Mouse (Mus musculus): ENCODE results near the gene Tmem214. TPM values are rescaled to one million over a fixed set of nuclear protein-coding genes. Genes with fewer than 3 reads are reported as not detected.

Tmem214 gene
- total RNA-seq, 2 experiments from 2014 or later, result 28.8 to 31.2 TPM

DNA sequence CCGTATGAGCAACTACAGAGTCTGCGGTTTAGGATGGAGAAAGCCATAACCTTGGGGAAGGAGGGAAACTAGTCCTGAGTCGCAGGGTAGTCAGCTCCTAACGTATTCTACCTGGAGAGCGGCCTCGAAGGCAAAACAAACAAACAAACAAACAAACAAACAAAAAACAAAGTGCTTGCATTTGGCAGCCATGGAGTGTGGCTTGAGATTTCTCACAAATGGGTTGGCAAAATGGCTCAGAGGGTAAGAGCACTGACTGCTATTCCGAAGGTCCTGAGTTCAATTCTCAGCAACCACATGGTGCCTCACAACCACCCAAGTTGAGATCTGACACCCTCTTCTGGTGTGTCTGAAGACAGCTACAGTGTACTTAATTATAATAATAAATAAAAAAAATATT is 42.1 kb downstream of the Tmem214 start:
- H3K27ac ChIP-seq, result peak overlapping the region; percentile 94
- DNase-seq, result no peak
- intact Hi-C loops (cut with DNase I), result no loop called here
- TF ChIP-seq CTCF (IDR thresholded peaks at IDR 0.05), result no peak
- no peak overlapping the region for H3K4me3 ChIP-seq

DNA sequence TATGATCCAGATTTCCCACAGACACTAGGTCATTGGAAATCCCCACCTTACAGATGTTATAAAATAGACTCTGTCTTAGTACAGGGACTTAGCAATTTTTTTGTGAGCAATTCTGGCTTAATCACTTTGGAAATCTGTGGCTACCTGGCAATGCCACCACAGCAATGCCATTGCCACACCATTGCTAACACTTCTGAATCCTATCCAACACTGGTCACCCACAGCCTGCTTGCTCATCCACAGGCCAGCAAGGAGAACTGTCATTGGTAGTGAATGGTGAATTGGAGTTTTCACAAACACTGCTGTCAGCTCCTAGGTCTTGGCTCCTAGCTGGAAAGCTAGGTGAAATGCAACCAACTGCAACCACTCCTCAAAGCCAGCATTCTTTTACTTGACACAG is 42.7 kb downstream of the Tmem214 start:
- Histone ChIP-seq H3K27ac (peak overlapping the region; percentile 16; the same call in 1 of the 2 replicates), H3K4me3 (no peak overlapping the region)
- TF ChIP-seq CTCF (IDR thresholded peaks at IDR 0.05), result no peak
- no peak for DNase-seq
- intact Hi-C loops (cut with DNase I), result no loop called here

DNA sequence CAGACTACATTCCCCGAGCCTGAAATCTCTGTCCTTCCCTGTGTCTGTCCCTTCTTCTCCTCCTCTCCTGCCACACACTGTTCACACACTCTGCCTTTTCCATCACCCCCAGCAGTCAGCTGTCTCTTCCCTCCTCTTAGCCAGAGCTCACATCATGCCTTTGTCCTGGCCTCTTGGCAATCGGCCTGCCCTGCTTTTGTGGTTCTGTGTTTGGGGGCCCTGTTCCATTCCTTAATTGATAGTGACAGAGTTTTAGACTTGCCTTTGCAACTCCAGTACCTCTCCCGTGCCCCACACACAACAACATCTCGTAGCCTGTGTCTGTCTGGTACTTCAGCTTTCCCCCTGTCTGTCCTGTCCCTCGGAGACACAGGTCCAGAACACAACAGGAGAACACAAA is 44.3 kb downstream of the Tmem214 start:
- intact Hi-C loops (cut with DNase I), result no loop called here
- TF ChIP-seq CTCF (IDR thresholded peaks at IDR 0.05), result no peak
- DNase-seq, result no peak
- Histone ChIP-seq H3K27ac (peak overlapping the region; percentile 86), H3K4me3 (no peak overlapping the region)

DNA sequence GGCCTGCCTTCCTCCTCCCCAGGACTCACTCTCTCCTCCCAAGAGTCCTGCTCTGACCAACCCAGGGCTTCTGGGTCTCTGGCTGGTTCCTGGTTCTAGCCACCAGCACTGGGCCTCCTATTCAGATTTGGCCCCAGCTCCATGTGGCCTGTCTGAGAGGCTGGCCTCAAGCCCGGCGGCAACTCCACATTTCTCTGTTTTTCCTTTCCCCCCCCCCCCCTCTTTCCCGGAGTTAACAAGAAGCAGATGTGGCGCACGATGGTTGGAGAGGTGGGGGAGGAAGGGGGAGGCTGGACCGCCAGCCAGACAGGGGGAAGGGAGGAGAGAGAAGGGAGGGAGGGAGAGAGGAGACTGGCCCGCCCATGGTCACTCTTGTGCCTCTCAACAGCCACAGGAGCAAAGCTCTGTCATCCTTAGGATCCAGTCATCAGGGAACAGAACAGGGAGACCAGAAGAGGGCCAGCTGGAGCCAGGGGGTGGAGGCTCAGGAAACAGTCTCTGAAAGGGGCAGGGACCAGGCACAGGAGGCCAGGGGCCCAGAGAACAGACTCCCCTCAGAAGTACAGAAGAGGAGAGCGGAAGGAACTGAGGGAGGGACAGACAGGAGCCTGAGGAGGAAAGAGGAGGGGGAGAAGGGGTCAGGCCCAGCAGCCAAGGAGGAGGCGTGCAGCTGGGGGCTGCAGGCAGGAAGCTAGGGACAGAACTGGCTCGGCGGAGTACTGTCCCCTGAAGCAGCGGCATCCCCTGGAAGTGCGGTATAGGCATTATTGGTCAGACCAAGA is 45.4 kb downstream of the Tmem214 start, which contains the start of gene Emilin1:
Emilin1 (plus strand) TSS at position 343 of the 782 bp plus-strand sequence.
- DNase-seq, result peak; percentile 84
- intact Hi-C loops (cut with DNase I), result no loop called here
- Histone ChIP-seq H3K4me3 (peak within 1 kb of the TSS; percentile 71), H3K27ac (peak within 1 kb of the TSS; percentile 86)
- TF ChIP-seq CTCF (IDR thresholded peaks at IDR 0.05), result no peak

DNA sequence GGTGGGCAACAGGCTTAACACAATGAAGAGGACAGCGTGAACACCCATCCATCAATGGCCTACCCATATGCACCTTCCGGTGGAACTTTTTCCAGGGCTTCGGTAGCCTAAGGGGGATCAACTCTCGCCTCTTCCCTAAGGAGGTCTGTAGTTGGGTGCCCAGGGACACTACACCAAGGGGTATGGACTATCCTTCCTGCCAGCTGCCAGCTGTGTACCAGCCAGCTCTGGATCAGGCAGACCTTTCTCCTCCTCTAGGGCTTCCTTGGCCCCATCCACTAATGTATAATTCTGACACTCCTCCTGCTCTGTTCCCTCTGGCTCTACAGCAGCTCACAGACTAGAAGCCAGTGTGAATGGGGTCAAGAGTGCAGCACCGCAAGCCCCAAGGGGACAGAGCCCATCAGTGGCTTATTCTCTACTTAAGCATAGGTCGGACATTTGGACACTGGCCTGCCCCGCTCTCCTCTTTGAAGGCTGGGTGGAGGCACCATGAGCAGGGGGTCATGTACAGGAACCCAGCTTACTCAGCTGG is 46.4 kb downstream of the Tmem214 start:
- peak overlapping the region; percentile 71 for H3K4me3 ChIP-seq
- TF ChIP-seq CTCF (IDR thresholded peaks at IDR 0.05), result no peak
- peak overlapping the region; percentile 86 for H3K27ac ChIP-seq
- DNase-seq, result no peak
- intact Hi-C loops (cut with DNase I), result loop anchor here (2.0 kb wide), 1 partner anchor 107 kb away; no protein-coding TSS in a partner anchor

DNA sequence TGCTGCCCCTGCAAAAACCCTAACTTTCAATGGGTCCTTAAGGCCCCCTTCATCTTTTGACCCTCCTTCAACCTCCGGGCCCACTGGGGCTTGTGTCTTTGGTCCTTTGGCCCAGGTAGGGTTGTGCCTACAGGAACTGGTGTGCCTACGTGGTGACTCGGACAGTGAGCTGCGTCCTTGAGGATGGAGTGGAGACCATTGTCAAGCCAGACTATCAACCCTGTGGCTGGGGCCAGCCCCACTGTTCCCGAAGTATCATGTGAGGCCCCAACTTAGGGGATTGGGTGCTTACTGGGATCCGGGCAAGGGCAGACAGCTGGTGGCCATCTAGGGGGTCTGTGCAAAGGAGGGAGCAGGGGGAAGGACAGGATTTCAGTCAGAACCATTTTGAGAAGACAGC is 47.0 kb downstream of the Tmem214 start:
- intact Hi-C loops (cut with DNase I), result loop anchor here (2.0 kb wide), 1 partner anchor 108 kb away; no protein-coding TSS in a partner anchor

DNA sequence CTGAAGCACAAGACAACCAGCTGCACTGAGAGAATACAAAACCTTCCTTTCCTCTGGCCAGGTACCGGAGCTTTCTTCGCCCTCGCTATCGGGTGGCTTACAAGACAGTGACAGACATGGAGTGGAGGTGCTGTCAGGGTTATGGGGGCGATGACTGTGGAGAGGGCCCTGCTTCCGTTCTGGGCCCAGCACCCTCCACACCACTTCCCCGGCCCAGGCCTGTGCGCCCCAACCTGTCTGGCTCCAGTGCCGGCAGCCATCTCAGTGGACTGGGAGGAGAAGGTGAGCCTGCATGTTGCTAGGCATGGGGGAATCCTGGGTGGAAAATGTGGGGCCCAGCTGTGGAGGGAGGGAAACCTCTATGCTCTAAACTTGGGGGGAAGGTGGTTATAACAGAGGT is 47.6 kb downstream of the Tmem214 start:
- peak overlapping the region; percentile 71 for H3K4me3 ChIP-seq
- H3K27ac ChIP-seq, result peak overlapping the region; percentile 86
- intact Hi-C loops (cut with DNase I), result loop anchor here (2.0 kb wide), 1 partner anchor 109 kb away; no protein-coding TSS in a partner anchor
- peak; percentile 45 for DNase-seq
- TF ChIP-seq CTCF (IDR thresholded peaks at IDR 0.05), result no peak

More for the DNA sequence above, 47.0 kb downstream of the Tmem214 start:
- no peak for TF ChIP-seq CTCF (IDR thresholded peaks at IDR 0.05)
- Histone ChIP-seq H3K27ac (peak overlapping the region; percentile 86), H3K4me3 (peak overlapping the region; percentile 71)
- no peak for DNase-seq

DNA sequence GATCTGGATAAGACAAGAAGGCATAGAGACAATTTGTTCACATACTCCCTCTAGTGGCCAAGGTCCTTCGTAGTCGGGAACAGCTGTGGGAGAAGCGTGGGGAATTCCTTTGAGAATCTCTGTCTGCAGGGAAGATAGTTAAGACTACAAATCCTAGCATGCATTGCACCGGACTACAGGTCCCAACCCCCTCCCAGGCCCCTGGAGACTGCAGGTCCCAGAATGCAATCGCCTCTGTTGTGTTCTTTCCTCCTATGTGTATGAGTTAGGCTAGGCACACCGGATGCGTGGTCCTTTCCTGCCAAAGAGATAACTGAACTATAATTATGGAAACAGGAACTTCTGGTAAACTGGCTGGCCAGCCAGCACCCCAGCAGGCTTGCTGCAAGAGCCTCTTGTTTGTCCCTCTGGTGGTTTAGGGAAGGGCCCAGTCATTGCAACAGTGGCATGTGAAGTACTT is 48.2 kb downstream of the Tmem214 start:
- peak; percentile 77 for TF ChIP-seq CTCF (IDR thresholded peaks at IDR 0.05)
- intact Hi-C loops (cut with DNase I), result loop anchor here (2.0 kb wide), 2 partner anchors 101 to 109 kb away; partner anchors contain the start of gene Mapre3
- Histone ChIP-seq H3K27ac (peak overlapping the region; percentile 86), H3K4me3 (peak overlapping the region; percentile 71)
- DNase-seq, result peak; percentile 91

DNA sequence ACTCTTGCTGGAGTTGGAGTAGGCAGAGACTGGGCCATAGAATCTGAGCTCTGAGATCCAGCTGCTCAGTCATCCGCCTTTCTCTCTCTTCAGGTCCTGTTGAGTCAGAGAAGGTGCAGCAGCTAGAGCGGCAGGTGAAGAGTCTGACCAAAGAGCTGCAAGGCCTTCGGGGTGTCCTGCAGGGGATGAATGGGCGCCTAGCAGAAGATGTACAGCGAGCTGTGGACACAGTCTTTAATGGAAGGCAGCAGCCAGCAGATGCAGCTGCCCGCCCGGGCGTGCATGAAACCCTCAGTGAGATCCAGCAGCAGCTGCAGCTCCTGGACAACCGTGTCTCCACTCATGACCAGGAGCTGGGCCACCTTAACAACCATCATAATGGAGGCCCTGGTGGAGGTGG is 49.0 kb downstream of the Tmem214 start:
- intact Hi-C loops (cut with DNase I), result loop anchor here (2.0 kb wide), 1 partner anchor 102 kb away; the partner anchor contains the start of gene Mapre3
- Histone ChIP-seq H3K4me3 (no peak overlapping the region), H3K27ac (peak overlapping the region; percentile 86)

DNA sequence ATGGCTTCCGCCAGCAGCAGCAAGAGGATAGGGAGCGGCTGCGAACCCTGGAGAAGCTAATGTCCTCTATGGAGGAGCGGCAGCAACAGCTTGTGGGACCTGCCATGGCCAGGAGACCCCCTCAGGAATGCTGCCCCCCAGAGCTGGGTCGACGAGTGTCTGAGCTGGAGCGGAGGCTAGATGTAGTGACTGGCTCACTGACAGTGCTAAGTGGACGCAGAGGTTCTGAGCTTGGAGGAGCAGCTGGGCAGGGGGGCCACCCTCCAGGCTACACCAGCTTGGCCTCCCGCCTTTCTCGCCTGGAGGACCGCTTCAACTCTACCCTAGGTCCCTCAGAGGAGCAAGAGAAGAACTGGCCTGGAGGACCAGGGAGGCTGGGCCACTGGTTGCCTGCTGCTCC is 49.5 kb downstream of the Tmem214 start:
- TF ChIP-seq CTCF (IDR thresholded peaks at IDR 0.05), result no peak
- intact Hi-C loops (cut with DNase I), result loop anchor here (2.0 kb wide), 1 partner anchor 103 kb away; the partner anchor contains the start of gene Mapre3
- DNase-seq, result no peak
- H3K27ac ChIP-seq, result peak overlapping the region; percentile 86
- no peak overlapping the region for H3K4me3 ChIP-seq

More for the DNA sequence above, 49.0 kb downstream of the Tmem214 start:
- DNase-seq, result no peak
- no peak for TF ChIP-seq CTCF (IDR thresholded peaks at IDR 0.05)

DNA sequence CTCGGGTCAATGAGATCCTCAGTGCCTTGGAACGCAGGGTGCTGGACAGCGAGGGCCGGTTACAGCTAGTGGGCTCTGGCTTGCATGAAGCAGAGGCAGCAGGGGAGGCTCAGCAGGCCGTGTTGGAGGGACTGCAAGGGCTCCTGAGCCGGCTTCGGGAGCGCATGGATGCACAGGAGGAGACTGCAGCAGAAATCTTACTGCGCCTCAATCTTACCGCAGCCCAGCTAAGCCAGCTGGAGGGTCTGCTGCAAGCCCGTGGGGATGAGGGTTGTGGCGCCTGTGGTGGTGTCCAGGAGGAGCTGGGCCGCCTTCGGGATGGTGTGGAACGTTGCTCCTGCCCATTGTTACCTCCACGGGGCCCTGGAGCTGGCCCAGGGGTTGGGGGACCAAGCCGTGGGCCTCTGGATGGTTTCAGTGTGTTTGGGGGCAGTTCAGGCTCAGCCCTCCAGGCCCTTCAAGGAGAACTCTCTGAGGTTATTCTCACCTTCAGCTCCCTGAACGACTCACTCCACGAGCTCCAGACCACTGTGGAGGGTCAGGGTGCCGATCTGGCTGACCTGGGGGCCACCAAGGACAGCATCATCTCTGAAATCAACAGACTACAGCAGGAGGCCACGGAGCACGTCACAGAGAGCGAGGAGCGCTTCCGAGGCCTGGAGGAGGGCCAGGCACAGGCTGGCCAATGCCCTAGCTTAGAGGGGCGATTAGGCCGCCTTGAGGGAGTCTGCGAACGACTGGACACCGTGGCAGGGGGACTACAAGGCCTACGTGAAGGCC is 50.3 kb downstream of the Tmem214 start:
- no peak for TF ChIP-seq CTCF (IDR thresholded peaks at IDR 0.05)
- H3K4me3 ChIP-seq, result no peak overlapping the region
- intact Hi-C loops (cut with DNase I), result loop anchor here (2.0 kb wide), 1 partner anchor 103 kb away; the partner anchor contains the start of gene Mapre3
- peak overlapping the region; percentile 86; the same call in 1 of the 2 replicates for H3K27ac ChIP-seq
- DNase-seq, result no peak

DNA sequence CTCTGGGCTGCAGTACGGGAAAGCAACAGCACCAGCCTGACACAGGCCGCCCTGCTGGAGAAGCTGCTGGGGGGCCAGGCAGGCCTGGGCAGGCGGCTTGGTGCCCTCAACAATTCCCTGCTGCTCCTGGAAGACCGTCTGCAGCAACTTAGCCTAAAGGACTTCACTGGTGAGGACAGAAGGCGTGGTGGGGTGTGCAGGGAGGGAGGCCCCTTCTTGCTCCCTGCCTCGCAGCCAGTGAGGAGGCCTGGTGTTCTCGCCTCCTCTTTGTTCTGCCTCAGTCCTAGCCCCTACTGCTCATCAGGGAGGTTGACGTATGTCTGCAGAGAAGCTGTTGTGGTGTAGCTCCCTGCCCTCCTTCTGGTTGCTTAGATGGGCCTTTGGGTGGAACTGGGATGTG is 50.9 kb downstream of the Tmem214 start:
- no peak for DNase-seq
- 0 out of 2 replicates have a peak overlapping the region, but pooled peaks have one; percentile 5 for H3K27ac ChIP-seq
- no peak overlapping the region for H3K4me3 ChIP-seq
- no peak for TF ChIP-seq CTCF (IDR thresholded peaks at IDR 0.05)
- intact Hi-C loops (cut with DNase I), result no loop called here

All from gastrocnemius, adult 2 months (tissue).